Mouse (Mus musculus) CH12.LX (cell line): ENCODE data around the gene Zfyve1.

Experiments used
- CTCF ChIP-seq, 2 experiments: IDR thresholded peaks in 1 of 2; conservative IDR thresholded peaks in 1 of 2; 2 replicates each; pipeline ENCODE4 v1.5.1; 2011 to 2012; ENCODE audit warnings: low read depth in 2 of 2, low read length in 2 of 2, improper control_type of control experiment in 1 of 2, inconsistent platforms in 1 of 2, mild to moderate bottlenecking in 1 of 2, moderate library complexity in 1 of 2
- EP300 ChIP-seq: IDR thresholded peaks from 2 replicates; pipeline ENCODE4 v1.6.1; 2011; ENCODE audit warnings: low read length, improper control_type of control experiment
- HCFC1 ChIP-seq: IDR thresholded peaks from 2 replicates; pipeline ENCODE4 v1.6.1; 2012; ENCODE audit warnings: low read depth, mild to moderate bottlenecking, inconsistent platforms, low read length, improper control_type of control experiment
- JUND ChIP-seq: conservative IDR thresholded peaks from 2 replicates; pipeline ENCODE4 v1.6.1; 2011; ENCODE audit warnings: low read depth, low read length, improper control_type of control experiment
- KAT2A ChIP-seq: IDR thresholded peaks from 2 replicates; pipeline ENCODE4 v1.6.1; 2012; ENCODE audit warnings: low read length, improper control_type of control experiment, inconsistent platforms; ENCODE audit not compliant: insufficient replicate concordance
- MAFK ChIP-seq: IDR thresholded peaks from 2 replicates; pipeline ENCODE4 v1.6.1; 2011; ENCODE audit warnings: low read length, improper control_type of control experiment; ENCODE audit not compliant: insufficient replicate concordance
- POLR2A ChIP-seq: IDR thresholded peaks from 2 replicates; pipeline ENCODE4 v1.6.1; 2011; ENCODE audit warnings: low read depth, mild to moderate bottlenecking, improper control_type of control experiment, low read length
- RCOR1 ChIP-seq: conservative IDR thresholded peaks from 2 replicates; pipeline ENCODE4 v1.6.1; 2012; ENCODE audit warnings: low read depth, mild to moderate bottlenecking, inconsistent platforms, low read length, improper control_type of control experiment
- TCF12 ChIP-seq: IDR thresholded peaks from 2 replicates; pipeline ENCODE4 v1.6.1; 2014; ENCODE audit warnings: low read depth, mild to moderate bottlenecking, inconsistent platforms, low read length, improper control_type of control experiment
- USF1 ChIP-seq: IDR thresholded peaks from 2 replicates; pipeline ENCODE4 v1.6.1; 2014; ENCODE audit warnings: low read depth, mild to moderate bottlenecking, inconsistent platforms, low read length, improper control_type of control experiment
- ZNF384 ChIP-seq: IDR thresholded peaks from 2 replicates; pipeline ENCODE4 v1.6.1; 2012; ENCODE audit warnings: low read depth, low read length, improper control_type of control experiment, inconsistent platforms

DNA sequence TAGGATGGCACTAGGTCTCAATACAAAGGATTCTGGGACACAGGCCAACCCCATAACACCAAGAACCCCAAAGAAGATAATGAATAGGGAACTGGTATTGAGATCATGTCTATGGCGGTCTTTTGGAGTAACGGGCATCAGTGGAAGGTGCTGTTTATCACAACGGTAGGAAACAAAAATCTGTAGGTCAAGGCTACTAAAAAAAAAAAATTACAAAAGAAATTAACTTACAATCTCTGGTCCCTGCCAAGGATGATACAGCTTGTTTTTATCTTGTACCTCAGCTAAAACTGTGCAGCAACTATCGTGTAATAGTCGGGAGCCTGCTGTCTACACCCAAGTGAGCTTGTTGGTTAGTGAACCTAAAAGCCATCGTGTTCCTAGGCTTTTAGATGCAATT lies 100.3 kb downstream of the Zfyve1 start:
- no peak for TF ChIP-seq CTCF (conservative IDR thresholded peaks at IDR 0.05 in 1 of 2, IDR thresholded peaks at IDR 0.05 in 1 of 2; ENCODE audit: low read depth in 2 of 2, low read length in 2 of 2)
- no peak for TF ChIP-seq ZNF384
- TF ChIP-seq KAT2A: no peak
- TF ChIP-seq POLR2A: no peak
- TF ChIP-seq RCOR1: no peak
- TF ChIP-seq HCFC1: no peak
- TF ChIP-seq TCF12: no peak
- no peak for TF ChIP-seq USF1
- no peak for TF ChIP-seq JUND
- no peak for TF ChIP-seq MAFK
- no peak for TF ChIP-seq EP300
